Mouse (Mus musculus): ENCODE results near the gene Ckm. TPM values are rescaled to one million over a fixed set of nuclear protein-coding genes. Genes with fewer than 3 reads are reported as not detected.

Gene Ckm
- polyA plus RNA-seq, 1 experiment = 31.8 TPM

DNA sequence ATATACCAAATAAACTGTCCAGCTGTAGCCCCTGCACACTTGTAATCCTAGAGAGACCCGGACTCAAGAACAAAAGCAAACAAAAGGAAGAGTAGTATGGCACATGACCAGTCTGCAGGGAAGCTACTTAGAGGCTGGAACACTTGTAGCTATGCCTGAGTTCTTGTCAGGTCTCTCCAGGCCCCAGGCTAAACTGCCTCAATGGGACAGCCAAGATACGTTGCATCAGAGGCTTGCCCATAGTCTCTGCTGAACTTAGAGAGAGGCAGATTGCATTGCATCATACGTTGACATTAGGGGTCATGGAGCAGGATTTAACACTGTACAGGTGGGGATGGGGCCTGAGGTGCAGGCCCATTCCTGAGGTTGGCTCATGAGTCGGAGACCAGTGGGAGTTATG, 28.6 kb upstream of the Ckm start:
- no peak for TF ChIP-seq POLR2A (IDR thresholded peaks at IDR 0.05; ENCODE audit: borderline replicate concordance, control insufficient read depth, low read depth, low read length)
- no peak for TF ChIP-seq CTCF (IDR thresholded peaks at IDR 0.05; ENCODE audit: control insufficient read depth, insufficient read depth, low read length)
- 84% methylated on average over 4 of the region's 4 CpGs for WGBS
- Histone ChIP-seq H3K4me3 (replicated peaks; ENCODE audit: control insufficient read depth, low read depth, low read length) (no peak overlapping the region), H3K4me1 (ENCODE audit: control insufficient read depth, insufficient read depth, low read length) (no peaks in the 10 kb centered on the region), H3K27ac (ENCODE audit: control insufficient read depth, insufficient read depth, low read depth, low read length, poor library complexity) (no peak overlapping the region)

GRCm38 (mm10) chr7:19378049-19378448, 26.5 kb upstream of the Ckm start:
- WGBS = 75% methylated on average over 8 of the region's 8 CpGs
- Histone ChIP-seq H3K27ac (ENCODE audit: control insufficient read depth, insufficient read depth, low read depth, low read length, poor library complexity) (no peak overlapping the region), H3K4me3 (replicated peaks; ENCODE audit: control insufficient read depth, low read depth, low read length) (no peak overlapping the region), H3K4me1 (ENCODE audit: control insufficient read depth, insufficient read depth, low read length) (no peaks in the 10 kb centered on the region)
- TF ChIP-seq POLR2A (IDR thresholded peaks at IDR 0.05; ENCODE audit: borderline replicate concordance, control insufficient read depth, low read depth, low read length) = no peak
- TF ChIP-seq CTCF (IDR thresholded peaks at IDR 0.05; ENCODE audit: control insufficient read depth, insufficient read depth, low read length) = no peak

- TF ChIP-seq CTCF (IDR thresholded peaks at IDR 0.05; ENCODE audit: control insufficient read depth, insufficient read depth, low read length) (no peak), POLR2A (IDR thresholded peaks at IDR 0.05; ENCODE audit: borderline replicate concordance, control insufficient read depth, low read depth, low read length) (peak; percentile 52; the same call in 1 of the 2 replicates)
- no peak within 1 kb of the TSS for H3K27ac ChIP-seq (ENCODE audit: control insufficient read depth, insufficient read depth, low read depth, low read length, poor library complexity)
- WGBS = 6% methylated on average over 42 of the region's 48 CpGs
These were observed 23.0 kb upstream of the Ckm start, which contains the start of gene Ercc2 for GRCm38 (mm10) chr7:19381377-19382165. Gene Ercc2, plus strand, starts transcription at chr7:19382010.

GRCm38 (mm10) chr7:19382166-19382541, 22.4 kb upstream of the Ckm start:
- no peak for TF ChIP-seq POLR2A (IDR thresholded peaks at IDR 0.05; ENCODE audit: borderline replicate concordance, control insufficient read depth, low read depth, low read length)
- no peak for TF ChIP-seq CTCF (IDR thresholded peaks at IDR 0.05; ENCODE audit: control insufficient read depth, insufficient read depth, low read length)
- under 1% methylated on average over 32 of the region's 37 CpGs for WGBS
- Histone ChIP-seq H3K4me3 (replicated peaks; ENCODE audit: control insufficient read depth, low read depth, low read length) (peak overlapping the region; percentile 96), H3K27ac (ENCODE audit: control insufficient read depth, insufficient read depth, low read depth, low read length, poor library complexity) (no peak overlapping the region), H3K4me1 (ENCODE audit: control insufficient read depth, insufficient read depth, low read length) (no peaks in the 10 kb centered on the region; the same call in 1 of the 2 replicates)

More at GRCm38 (mm10) chr7:19381377-19382165, 23.0 kb upstream of the Ckm start, which contains the start of gene Ercc2:
- no peaks in the 10 kb centered on the region; the same call in 1 of the 2 replicates for H3K4me1 ChIP-seq (ENCODE audit: control insufficient read depth, insufficient read depth, low read length)
- H3K4me3 ChIP-seq (replicated peaks; ENCODE audit: control insufficient read depth, low read depth, low read length) = peak within 1 kb of the TSS; percentile 96

DNA sequence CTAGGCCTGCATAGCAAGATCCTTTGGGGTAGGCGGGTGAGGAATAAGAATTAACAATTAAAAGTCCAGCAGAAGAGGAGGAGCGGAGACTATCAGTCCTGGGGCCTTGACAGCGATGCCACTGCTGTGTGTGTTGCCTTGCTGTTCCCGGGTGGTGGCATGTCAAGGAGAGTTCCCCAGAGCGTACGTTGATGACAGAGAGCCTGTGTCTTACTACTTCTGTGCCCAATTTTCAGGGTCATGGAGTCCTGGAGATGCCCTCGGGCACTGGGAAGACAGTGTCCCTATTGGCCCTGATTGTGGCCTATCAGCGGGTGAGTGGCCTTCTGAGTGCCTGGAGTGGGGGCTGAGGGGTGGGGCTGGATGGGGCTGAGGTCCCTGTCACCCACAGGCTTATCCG, 20.9 kb upstream of the Ckm start:
- TF ChIP-seq POLR2A (IDR thresholded peaks at IDR 0.05; ENCODE audit: borderline replicate concordance, control insufficient read depth, low read depth, low read length) = no peak
- no peak for TF ChIP-seq CTCF (IDR thresholded peaks at IDR 0.05; ENCODE audit: control insufficient read depth, insufficient read depth, low read length)
- 92% methylated on average over 9 of the region's 9 CpGs for WGBS
- H3K4me1 ChIP-seq (ENCODE audit: control insufficient read depth, insufficient read depth, low read length) = no peaks in the 10 kb centered on the region; the same call in 1 of the 2 replicates
- H3K27ac ChIP-seq (ENCODE audit: control insufficient read depth, insufficient read depth, low read depth, low read length, poor library complexity) = no peak overlapping the region
- H3K4me3 ChIP-seq (replicated peaks; ENCODE audit: control insufficient read depth, low read depth, low read length) = no peak overlapping the region

DNA sequence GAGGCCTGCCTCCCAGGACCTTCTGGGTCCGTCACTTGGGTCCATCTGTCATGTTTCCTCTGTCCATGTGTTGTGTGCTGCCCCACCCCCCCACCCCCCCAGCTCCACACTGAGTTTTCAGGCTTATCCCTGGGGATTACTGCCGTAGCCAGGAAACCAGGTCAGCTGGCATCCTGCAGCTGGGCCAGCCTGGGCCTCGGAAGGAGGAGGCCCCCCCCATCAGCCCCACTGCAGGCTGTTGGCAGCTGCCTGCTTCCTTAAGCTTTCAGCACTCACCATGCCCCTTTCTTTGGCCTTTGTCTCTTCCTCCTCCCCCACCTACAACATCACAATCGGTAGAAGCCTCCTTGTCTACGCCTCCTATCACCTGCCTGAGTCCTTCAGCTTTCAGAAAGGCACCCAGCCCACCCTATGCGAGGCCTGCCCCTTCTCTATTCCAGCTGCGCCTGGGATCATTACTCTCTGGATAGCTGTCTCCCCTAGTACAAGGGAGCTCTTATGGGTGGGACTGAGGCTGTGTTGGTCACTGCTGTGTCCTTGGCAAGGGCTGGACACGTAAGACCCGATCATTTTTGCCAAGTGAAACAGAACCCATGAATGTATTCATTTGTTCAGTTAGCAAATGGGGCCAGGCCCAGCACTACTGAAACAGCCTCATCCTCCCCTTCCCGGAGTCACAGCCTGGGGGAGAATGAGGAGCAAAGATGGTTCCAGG, 15.7 kb upstream of the Ckm start:
- Histone ChIP-seq H3K4me3 (replicated peaks; ENCODE audit: control insufficient read depth, low read depth, low read length) (no peak overlapping the region), H3K4me1 (ENCODE audit: control insufficient read depth, insufficient read depth, low read length) (no peaks in the 10 kb centered on the region; the same call in 1 of the 2 replicates), H3K27ac (ENCODE audit: control insufficient read depth, insufficient read depth, low read depth, low read length, poor library complexity) (no peak overlapping the region)
- WGBS = 79% methylated on average over 10 of the region's 10 CpGs
- TF ChIP-seq CTCF (IDR thresholded peaks at IDR 0.05; ENCODE audit: control insufficient read depth, insufficient read depth, low read length) (no peak), POLR2A (IDR thresholded peaks at IDR 0.05; ENCODE audit: borderline replicate concordance, control insufficient read depth, low read depth, low read length) (no peak)

GRCm38 (mm10) chr7:19394484-19394883, 10.1 kb upstream of the Ckm start:
- no peaks in the 10 kb centered on the region; the same call in 1 of the 2 replicates for H3K4me1 ChIP-seq (ENCODE audit: control insufficient read depth, insufficient read depth, low read length)
- 83% methylated on average over 8 of the region's 8 CpGs for WGBS
- no peak overlapping the region; the same call in 1 of the 2 replicates for H3K27ac ChIP-seq (ENCODE audit: control insufficient read depth, insufficient read depth, low read depth, low read length, poor library complexity)
- H3K4me3 ChIP-seq (replicated peaks; ENCODE audit: control insufficient read depth, low read depth, low read length) = no peak overlapping the region
- TF ChIP-seq POLR2A (IDR thresholded peaks at IDR 0.05; ENCODE audit: borderline replicate concordance, control insufficient read depth, low read depth, low read length) = no peak
- no peak for TF ChIP-seq CTCF (IDR thresholded peaks at IDR 0.05; ENCODE audit: control insufficient read depth, insufficient read depth, low read length)

Data from bone marrow, adult 2 months (tissue).